Mouse (Mus musculus) kidney, postnatal 36 days (tissue): ENCODE measurements at regions not wholly inside any gene's neighbourhood (a gene's known extent, or its start where the extent isn't known, plus 50 kb on each side); places are given as distances from the start of the nearest gene placed in this dataset.
A peak's percentile ranks its signal among the peaks of the same experiment; 100 is the strongest.

Experiments
- DNase-seq, 2 experiments: peaks; one replicate each; pipeline ENCODE4 v3.0.0; 2021 to 2022; ENCODE audit warnings: mixed read lengths in 2 of 2

DNA sequence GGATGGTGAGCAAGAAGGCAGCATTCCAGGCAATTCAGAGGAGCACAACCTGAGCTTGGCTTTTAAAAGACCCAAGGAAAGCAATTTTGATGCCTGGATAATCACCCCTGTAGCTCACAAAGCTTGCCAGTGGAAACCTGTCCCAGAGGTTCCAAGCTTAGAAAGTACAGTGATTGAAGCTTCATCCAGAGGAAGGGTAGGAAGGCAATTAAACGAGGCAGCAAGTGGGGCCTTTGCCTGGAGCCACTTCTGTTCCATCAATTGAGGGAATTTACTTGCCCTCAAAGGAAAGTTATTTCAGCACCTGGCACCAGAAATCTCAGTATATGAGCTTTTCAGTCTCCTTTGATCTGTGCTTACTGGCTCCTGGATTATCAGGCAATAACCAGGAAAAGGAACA, 171.9 kb upstream of the Cd180 start:
- no peak for DNase-seq

DNA sequence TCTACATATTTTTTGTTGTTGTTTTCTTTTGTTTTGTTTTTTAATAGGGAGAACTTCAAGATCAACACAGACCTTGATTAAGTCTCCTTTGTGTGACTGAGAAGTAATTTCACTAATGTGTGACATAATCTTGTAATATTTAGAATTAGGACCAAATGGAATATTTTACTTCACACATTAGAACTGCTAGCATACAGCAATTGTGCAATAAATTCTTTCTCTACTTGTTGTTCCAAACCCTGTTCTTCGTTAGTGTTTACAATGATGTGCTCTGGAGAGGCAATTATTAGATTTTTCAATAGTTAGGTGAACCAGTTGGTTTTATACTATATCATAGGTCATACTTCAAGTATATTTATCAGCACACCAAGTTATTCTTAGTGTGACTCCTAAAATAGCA, 171.3 kb upstream of the Cd180 start:
- DNase-seq, result no peak

DNA sequence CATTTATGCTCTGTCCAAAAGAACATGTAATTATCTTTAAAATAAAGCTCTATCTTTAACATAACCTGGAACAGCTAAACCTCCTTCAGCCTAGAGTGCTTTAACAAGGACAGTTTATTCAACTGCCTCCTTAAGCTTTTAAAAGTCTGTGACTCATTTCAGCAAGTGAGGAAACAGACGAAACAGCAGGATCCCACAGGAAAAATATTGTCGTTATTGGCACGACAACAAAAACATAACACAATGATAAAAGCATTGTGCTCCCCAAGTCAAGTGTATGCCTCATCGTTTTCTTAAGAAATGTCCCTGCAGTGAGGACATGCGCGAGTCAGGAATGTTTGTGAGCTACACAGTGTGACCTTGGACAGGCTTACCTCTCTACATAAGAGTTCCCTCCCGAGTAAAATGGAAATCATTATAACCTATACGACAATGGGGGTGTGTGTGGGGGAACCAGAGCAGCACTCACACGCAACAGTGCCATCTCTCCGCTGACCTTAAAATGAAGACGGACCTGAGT, 166.7 kb upstream of the Cd180 start:
- DNase-seq, result no peak

DNA sequence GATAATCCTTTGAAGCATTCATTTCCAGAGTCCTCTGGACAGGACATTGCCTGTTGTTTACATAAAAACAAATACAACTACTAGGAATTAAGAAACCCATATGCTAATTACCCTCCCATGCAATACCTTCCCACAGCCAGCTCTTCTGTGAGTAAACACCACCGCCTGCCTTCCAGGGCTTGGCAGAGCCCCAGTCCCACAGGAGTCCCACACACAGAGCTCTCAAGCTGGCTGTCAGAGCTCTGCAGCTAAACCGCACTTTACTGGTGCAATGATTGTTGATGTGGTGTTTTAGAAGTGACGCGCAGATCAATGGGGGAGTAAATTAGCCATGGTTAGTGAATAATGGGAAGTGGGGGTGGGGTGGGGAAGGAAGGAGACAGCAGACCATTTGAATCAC, 159.6 kb upstream of the Cd180 start:
- DNase-seq, result peak; percentile 22 to 29

DNA sequence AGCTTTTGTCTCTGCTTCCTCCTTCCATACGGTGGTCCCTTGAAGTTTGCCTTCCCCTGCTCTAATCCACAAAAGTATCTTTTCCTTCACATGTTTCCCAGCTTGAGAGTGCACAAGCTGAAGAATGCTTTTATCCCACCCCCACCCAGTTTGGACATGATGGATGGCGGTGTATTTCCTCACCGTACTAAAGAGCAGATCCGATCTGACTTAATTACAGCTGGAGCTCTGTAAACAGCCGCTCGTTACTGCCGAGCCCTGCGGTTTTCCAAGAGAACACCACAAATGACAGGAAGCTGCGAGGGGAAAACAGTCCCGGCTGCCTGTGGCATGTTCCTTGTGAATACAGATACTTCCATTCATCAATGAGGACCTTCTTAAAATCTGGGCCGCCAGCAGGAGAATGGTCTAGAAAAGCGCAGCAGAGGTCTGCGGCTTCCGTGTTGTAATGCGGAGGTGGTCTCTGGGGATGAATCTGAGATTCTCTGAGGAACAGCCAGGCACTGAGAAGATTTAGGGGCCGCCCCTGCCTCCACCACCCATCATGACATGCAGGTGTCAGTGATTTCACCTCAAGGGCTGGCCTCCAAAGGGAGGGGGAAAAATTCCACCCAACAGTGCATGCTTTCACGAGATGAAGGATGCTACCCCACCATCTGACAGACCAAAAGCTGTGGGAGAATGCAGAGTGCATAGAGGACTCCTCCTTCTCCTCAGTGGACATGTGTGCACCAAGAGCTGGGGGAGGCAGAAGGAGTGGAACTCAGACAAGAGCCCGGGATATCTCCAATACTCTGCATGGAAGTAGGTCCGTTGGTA, 155.7 kb upstream of the Cd180 start:
- DNase-seq, result peak; percentile 28 to 52

DNA sequence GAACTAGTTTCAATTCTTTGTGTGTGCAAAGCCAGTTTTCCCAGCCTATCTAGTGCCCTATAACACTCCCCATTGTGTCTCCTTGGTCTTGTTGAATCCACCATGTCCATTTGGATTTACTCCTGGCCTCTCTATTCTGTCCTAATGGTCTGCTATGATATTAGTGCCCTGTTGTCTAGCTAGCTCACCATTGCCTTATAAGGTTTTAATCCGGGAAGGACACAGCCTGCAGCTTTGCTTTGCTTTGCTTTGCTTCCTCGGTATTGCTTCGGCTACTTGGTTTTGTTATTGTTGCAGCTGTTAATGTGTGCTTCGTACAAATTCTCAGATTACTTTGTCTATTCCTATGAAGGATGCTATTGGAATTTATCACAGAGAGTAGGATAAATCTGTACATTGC, 152.9 kb upstream of the Cd180 start:
- DNase-seq, result no peak

DNA sequence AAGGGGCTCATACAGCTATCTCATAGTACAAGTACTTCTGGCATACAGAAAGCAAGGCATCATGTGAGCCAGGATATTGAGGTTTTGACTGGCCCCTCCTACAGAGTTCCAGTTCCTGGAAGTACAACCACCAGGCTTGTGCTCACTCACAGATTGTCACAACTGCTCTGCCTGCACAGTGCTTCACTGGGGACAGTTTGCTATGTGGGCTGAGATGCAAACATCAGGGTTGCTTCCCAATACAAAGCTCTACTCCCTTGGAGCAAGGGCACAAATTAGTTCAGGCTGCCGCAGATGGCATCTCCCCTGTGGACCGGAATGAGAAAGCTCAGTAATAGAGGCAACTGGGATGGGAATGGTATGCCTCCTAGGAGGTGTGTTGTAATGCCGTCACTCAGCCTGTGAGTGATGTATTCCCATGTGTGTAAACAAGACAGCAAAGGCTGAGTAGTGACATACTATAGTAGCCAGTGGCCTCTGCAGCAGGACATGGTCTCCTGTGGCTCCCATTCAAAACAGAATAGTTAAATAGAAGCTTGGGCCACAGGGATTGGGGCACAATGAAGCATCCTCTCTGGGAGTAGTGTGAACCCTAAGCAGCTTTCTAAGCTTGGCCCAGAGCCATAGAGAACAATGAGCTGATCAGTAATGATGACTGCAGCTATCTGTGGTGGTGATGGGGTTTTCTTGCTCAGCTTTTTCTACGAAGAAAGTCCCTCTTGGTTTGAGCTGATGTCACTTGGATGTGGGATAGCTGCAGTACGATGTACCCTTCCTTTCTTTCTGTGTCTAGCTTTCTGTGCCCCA, 148.8 kb upstream of the Cd180 start:
- no peak for DNase-seq

DNA sequence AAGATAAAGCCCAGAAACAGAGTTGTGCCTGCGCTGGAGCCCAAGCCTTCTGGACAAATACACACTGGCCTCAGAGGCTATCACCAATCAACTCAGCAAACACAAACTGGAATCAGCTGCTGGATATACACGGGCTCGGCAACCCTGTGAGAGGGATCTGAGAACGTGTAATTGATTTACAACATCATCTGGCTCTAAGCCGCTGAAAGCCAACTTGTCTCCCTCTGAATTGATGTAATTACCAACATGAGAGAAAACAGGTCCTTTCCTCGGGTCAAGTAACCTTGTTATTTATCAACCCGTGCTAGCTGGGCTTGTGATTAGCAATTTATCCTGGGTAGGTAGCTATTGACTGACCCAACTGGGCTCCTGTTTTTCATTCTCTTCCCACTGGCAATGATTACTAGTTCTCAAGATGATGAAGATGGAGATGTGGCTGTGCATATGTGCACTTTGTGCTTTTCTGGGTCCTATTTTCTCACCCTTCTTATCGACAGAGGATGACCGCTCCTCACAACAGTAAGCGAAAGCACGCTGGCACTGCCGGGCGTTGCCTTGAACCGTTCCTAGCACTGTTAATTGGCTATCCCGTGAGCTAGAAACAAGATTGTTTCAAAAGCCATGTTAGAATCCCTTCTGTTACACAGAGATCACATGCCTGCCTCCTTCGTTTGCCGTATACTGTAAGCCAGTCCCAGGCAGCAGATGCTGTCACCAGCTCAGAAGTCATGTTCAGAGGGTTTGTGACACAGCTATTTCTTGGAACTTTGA, 147.3 kb upstream of the Cd180 start:
- DNase-seq, result peak; percentile 23 to 58

DNA sequence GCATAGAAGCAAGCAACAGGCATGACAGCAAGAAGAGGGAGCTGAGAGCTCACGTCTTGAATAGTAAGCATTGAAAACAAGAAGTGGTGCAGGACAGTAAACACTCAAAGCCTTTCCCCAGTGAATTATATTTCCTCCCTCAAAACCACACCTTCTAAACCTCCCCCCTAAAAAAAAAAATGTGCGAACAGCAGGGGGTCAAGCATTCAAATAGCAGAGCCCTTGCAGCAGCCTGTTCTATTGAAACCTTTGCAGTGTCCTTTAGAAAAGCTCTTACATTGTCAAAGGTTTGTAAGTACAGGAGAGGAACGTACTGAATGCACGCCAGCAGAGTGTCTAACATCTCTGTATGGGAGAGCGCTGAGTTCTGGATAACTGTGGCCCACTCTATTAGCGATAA, 145.1 kb upstream of the Cd180 start:
- no peak for DNase-seq

DNA sequence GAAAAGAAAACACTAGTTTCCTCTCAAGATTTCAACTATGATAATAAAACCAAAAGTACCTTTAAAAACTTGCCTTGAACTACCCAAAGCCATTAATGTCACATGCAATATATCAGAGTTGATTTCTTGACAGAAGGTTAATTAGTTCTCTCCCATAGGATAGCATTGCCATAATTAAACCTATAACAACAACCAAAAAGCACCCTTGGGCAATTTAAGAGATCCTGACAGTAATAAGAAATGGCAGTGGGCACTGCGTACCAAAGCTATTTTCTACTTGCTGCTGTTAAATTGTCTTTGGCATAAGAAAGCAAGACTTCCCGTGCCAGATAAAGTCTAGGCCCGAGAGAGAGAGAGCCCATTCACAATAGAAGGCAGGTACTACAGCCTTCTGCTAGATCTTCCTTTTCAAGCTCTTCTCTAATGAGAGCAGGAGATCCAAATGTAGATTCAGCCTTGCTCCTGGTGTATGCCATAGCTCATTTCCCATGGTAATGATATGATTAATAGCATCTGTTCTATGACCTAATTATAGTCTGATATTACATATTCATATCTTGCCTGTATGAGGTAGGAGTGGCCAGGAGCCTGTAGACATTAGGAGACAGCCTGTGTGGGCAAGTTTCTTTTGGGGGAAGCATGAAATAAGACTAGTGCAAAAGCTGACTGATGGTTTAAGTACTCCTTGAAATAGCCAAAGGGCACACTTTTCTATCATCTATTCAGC, 126.3 kb upstream of the Cd180 start:
- DNase-seq, result no peak

DNA sequence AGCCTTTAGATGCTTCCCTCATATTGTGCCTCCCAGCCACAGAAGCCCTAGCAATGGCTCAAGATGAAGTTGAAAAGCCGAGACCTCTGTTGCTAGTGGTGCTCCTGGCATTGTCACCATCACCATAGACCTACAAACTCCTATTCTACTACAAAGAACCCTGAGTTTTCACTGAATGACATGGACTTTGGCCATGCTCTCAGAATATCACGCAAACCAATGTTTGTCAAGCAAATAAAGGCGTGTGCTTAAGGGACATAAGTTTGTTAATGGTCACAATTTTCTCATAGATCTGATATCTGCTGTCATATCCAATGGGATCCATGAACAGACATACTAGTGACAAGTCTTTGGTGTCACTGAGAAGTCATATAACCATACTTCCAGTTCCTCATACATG, 123.8 kb upstream of the Cd180 start:
- DNase-seq, result no peak

DNA sequence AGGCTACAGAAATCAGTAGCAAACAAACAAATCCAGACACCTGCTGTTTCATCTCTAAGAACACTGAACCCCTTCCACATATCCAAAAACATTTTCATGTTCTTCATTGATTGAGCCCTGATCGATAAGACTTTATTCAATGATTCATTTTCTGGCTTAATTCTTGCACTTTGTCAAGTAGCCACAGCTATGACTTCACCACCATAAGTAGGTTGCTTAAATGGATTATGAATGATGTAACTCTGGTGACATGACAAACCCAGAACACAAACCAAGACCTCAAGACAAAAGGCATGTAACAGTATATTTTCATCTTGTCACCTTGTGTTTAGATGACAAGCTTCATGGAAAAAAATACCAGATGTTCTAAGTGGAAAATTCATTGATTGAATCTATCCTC, 123.1 kb upstream of the Cd180 start:
- DNase-seq, result no peak

DNA sequence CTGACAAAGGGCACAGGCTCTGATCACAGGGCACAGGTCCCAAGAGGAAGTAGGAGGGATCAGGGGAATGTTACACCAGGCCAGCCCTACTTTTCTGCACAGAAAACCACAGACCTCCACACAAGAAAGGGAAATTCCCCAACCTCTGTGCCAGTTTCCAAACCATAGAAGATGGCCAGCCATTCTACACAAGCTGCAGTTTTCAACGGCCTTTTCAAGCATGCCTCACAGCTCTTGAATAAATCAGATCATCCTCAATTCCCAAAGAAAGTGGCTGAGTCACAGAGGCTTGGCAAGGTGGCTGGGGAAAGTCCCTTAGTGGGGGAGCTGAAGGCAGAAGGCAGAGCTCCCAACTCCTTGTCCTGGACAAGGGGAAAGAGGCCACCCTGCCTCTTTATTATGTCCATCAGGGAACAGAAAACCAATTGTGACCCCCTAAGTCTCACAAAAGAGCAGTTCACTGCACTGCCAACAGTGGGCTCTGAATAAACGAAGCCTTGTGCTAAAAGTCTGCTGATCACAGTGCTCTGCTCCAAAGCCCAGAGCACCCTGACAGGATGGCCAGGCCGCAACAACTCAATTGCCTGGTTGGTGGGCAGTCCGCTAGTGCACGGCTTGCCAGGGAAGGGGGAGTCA, 120.0 kb upstream of the Cd180 start:
- DNase-seq, result no peak

DNA sequence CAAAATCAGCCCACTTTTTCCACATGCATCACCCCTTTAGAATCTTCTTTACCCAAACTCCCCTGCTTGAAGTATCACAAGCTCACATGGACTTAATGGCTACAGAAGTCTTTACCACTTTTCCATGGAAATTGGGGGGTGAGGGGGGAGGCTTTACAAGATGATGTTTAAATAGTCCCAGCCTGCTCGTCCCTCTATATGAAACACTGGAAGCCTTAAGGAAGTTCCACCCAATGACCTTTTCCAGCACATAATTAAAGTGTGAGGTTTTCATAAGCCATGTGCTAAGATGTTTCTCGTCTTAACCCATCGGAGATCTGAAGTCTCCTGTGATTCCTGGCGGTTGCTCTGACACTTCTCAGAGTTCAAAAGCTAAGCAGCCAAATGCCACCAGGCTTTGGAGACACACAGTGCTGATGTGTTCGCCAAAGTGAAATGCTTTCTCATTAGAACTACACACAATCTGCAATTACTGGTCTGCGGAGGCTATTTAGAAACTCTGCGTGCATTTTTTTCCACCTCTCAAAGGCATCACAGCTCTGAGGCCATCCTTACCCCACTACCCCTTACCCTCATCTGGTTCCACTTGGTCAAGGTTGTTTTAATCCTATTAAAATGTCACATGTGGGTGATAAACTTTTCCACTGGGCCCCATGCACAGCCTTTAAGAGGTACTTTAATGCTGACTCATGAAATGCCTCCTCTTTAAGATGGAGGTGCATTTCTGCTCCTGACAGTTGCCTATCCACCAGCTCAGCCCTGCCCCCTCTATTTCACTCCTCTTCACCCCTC, 116.3 kb upstream of the Cd180 start:
- no peak for DNase-seq

DNA sequence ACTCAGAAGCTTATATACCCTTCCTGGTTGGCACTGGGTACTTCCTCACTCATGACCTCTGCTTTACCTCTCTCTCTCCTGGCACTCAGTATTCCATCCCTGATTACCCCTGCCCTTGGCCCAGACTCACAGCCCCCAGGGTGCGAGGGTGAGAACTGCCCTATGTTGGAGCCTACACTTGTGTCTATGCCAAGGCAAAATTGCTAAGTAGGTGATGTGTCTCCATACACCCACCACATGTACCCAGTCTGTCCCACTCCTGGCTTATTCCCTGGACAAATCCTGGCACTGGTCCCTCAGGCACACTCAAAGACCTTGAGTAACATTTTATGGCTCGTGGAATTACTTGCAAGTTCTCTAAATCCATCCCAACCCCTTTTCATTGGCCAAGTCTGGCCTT, 114.5 kb upstream of the Cd180 start:
- peak; percentile 25 to 34 for DNase-seq

DNA sequence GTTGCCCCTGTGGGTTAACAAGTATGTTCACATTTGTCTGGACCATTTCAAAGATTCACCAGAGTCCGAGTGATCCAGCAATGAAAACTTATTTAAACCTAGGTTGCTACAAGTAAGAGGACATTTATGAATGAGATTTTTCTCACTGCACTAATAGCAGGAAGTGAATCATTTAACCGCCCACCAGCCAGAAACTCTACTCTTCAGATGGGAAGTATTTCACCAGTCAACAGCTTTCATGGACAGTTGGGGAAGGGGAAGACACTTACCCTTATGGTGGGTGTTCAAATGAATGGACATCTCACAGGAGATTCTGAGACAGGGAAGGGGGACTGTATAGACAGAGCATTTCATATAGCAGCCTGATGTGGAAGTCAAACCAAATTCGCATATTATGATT, 113.7 kb upstream of the Cd180 start:
- no peak for DNase-seq

DNA sequence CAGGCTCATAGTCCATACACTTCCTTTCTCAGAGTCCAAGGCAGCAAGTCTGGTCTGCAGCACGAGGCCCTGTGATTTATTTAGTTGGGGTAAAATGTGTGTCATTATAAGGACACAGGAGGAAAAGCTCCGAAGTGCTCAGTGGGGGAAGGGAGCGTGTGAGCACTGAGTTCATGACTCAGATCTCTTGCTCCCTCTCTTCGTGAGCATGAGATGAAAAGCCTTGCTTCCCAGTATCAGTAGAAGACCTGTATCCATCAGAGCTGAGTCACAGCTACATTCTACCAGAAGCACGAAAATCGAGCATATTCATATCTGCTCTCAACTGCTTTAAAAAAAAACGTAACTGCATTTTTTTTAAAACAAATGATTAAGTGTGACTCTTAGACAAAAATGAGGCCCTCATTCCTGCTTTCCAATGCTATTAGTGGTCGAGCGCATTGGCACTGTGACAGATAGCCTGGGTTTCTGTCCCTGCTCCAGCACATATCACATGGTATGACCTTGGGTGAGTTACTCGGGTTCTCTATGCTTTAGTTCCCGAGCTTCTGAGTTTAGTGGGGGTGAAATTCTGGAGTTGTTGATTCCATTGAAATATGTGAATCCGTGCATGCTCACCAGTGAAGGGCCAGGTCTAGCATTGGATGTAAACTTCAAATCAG, 109.2 kb upstream of the Cd180 start:
- peak in 1 of 2 experiments; percentile 27 for DNase-seq

DNA sequence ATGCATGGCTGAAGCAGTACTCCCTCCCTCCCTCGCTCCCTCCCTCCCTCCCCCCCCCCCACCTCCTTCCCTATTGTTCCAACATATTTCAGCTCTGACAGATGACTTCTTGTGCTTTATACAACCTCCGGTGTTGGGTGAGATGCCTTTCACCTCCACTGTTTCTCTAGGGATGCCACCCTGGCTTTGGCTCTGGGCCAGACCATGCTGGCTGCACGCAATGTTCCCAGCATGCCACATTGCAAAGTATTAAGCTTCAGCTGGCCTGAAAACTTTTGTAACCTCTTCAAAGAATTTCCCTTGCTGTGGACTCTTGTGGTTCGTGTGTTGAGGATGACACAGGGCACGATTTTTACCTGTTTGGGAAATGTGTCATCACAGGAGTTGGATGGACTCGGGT, 107.1 kb upstream of the Cd180 start:
- peak in 1 of 2 experiments; percentile 27 for DNase-seq

DNA sequence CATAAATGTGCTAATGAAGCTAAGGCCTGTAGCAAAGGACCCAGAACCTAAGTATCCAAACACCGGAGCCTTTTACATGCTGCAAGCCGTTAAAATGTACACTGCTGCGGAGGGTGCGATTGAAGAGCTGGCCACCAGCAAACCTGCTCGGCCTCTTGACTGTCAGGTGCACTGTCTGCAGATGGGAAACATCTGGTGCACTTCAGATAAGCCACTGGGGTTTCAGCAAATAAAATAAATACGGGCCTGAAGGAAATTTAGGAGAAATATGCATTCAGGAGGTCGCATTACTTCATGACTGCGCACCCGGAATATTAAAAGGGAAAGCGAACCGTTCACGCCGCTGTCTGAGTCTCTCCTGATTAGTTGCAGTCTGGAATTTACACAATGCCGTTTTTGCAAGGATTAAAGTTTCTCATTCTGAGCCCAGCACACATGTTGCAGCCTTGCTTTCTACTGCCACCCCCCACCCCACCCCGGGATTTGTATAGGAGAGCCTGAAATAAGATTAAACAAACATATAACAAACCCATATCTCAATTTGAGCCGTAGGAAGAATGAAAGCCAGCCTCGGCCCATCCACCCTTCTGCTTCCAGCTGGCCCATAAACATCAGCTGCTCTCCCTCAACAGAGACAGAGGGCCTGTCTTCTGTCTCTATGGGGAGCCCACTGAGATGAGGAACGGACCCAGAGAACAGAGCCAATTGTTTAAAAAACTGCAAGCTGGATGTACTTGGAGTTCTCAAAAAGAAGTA, 103.5 kb upstream of the Cd180 start:
- DNase-seq, result peak; percentile 19 to 49
